Mouse (Mus musculus) B cell, adult 2 months (primary cell): ENCODE results near the gene Lrrc8c.

Experiments used
- DNase-seq, 2 experiments: peaks; one replicate each; pipeline ENCODE4 v3.0.0; 2022

Gene Lrrc8c

DNA sequence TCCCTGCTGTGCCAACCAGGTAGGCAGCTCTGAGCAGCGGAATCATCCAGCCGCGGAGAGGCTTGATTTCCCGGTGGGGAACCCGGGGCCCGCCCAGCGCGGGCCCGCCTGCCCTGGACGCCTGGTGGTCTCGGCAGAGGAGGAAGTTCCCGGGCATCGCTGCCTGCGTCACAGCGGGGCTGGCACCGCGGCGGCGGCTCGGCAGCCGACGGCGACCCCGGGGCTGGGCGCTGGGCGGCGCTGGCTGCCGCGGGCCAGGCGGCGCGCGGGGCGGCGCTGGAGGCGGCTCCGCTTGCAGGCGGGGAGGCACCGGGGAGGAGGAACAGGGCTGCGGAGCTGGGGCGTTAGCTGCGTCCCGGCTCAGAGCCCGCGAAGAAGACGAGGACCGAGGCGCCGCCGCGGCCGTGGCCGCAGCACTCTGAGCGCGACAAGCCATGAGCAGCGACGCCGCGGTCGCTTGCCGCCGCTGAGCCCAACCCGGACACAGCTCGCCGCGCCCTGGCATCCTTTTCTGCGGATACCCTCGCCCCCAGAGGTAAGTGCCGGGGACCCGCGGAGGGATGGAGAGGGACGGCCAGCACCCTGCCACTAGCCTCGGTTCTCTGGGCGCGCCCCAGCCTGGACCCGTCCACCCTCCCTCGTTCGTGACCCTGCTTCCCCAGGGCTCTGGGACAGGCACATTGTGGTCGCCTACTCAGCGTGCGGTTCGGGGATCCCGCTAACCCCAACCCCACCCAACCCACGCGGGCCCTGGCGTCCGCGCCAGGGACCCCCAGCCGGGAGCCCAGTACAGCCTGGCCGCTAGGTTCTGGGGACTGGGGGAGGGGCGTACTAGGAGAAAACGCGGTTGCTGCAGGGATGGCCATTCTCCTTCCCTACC lies at the start of gene Lrrc8c:
Gene Lrrc8c (plus strand): TSS at position 293 of the 880 bp plus-strand sequence.
- peak; percentile 94 to 95 for DNase-seq

DNA sequence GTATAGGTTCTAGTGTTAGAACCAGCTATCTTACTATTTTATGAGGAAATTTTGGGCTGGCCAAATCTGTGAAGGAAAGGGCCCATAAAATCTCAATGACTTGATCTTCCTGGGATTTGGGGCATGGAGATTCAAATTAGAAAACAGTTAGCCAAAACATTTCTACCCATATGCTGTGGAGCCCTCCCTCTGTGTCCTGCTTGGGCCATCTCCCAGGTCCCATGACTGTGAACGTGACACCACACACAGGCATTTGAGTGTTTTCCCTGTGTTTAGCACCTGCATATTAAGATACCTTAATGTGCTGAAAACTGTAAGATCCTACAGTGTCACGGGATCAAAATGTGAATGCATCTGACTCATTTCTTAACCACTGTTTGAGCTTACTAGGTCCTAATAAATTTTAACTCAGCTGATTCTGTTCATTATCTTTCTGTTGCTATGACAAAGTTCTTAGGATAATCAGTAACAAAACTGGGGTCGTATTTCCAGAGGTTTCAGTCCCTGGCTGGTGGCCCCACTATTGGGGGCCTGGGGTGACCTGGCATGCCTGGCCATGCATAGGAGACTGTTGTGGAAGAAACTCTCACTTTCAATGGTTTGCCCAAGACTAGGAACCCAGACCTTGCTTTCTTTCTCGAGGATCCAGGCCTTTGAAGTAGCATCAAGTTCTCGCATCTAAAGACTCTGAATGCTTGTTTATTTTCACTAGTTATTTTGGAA lies 46.0 kb upstream of the Lrrc8c start:
- DNase-seq: no peak

DNA sequence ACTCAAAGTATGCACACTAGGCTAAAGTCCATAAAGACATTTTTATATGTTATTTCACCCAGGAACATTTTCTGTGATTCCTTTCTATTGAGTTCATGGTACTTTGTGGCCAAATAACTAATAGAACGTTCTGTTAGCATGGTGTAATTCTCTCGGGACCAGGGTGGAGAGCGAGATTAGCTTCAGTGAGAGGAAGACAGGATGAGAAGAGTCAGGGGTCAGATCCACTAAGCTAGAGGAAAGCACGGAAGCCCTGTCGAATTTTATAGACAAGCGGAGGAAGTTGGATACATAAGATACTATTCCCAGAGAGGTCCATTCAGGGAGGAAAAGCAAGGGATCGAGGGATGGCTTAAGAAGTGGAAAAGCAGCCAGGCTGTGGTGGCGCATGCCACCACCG lies 41.7 kb upstream of the Lrrc8c start:
- DNase-seq: no peak

DNA sequence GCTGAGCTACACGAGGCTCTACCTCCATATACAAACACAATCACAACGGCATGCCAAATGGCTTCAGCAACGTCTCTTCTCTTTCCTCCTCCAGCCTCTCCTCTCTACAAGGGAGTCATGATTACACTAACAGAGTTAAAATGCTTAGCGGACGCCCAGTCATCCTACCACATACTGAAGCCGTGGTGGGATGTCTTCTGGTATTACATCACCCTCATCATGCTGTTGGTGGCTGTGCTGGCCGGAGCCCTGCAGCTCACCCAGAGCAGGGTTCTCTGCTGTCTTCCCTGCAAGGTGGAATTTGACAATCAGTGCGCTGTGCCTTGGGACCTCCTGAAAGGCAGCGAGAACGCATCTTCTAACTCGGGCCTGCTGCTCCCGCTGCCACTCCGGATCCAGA lies 39.5 kb upstream of the Lrrc8c start:
- DNase-seq: no peak

DNA sequence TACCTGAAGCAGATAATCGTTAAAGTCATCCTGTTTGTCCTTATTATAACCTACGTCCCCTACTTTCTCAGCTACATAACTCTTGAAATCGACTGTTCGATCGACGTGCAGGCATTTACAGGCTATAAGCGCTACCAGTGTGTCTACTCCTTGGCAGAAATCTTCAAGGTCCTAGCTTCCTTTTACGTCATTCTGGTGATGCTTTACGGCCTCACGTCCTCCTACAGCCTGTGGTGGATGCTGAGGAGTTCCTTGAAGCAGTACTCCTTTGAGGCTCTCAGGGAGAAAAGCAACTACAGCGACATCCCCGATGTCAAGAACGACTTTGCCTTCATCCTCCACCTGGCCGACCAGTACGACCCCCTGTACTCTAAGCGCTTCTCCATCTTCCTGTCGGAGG lies 38.6 kb upstream of the Lrrc8c start:
- no peak for DNase-seq

DNA sequence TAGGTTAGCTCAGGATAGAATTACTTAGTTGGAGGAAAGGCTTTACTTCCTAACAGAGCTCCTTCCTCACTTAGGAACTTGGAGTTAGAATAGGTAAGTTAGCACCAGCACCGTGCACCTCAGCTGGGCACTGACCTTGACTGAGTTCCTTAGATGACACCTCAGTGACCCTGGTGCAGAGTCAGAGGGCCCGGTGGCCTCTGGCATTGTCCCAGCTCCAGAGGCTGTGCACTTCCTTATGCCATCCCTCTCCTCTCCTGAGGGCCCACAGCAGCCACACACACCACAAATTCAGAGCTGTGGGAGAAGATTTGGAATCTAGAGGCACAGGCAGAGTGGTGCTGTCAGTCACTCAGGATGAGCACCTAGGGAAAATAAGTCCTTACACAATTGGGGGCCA lies 35.6 kb upstream of the Lrrc8c start:
- no peak for DNase-seq

DNA sequence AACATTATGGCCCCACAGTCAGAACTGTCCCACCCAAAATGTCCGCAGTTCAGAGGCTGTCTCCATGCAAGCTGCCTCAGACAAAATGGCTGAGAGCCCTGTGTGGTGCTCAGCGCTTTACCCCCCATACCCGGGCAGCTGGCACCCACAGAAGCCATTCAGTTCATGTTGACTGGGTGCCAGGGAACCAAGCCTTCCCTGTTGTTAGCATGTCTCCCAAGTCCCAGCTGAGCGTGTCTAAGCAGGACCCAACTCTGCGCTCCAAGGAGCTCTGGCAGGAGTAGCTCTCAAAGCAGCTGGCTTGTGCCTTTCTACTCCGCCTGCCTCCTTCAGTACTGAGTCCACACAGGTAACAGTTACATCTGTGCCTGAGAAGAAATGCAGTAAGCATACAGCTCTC lies 34.9 kb upstream of the Lrrc8c start:
- no peak for DNase-seq

DNA sequence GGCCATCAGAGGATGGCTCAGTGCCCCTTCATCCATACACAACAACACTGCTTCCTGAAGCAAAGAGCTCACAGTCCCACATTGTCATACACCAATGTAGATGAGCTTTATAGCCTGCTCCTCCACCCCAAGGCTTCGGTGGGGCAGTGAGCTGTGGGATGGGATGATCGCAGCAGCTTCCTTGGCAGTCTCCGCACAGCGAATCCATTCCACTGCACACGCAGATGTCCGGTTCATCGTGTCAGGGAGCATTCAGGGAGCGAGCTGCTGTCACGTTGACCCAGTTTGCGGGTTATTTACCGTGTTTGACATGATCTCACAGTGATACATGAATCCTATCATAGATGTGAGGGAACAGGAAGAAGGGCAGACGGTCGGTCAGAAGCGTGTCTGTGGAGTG lies 34.3 kb upstream of the Lrrc8c start:
- DNase-seq: no peak

DNA sequence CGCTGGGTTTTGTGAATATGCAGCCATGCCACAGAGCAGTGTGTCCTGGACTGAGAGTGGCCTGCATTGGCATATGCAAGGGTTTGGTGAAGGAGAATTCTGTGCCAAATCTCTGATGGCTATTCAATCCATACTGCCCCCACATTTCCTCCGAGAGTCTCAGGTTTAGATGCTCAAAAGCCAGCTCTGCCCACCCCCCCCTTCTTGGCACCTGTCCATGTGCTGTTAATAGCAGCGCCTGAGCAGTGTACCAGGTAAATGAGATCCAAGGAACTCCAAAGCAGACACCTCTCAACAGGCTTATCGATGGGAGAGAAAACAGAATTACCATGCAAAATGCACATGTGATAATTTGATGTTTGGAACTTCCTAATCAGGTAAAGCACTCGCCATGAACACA lies 29.0 kb upstream of the Lrrc8c start:
- DNase-seq: no peak

DNA sequence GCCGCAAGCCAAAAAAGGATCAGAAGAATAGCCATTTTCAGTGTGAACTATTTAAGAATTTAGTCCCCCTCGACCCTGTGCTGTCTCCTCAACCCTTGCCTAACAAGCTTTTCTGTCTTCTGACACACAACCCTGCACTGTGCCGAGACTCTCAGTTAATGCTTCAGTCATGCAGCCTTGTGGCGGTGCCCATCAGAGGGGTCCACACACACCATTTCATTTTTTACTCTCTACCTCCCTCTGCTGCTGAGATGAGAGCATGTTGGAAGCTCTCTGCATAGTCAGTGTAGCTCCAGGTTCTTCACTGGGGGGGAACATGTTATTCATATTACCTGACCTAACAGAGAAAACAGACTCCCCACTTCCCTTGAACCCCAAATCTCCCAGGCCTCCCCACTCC lies 27.8 kb upstream of the Lrrc8c start:
- DNase-seq: peak in 1 of 2 experiments; percentile 22

DNA sequence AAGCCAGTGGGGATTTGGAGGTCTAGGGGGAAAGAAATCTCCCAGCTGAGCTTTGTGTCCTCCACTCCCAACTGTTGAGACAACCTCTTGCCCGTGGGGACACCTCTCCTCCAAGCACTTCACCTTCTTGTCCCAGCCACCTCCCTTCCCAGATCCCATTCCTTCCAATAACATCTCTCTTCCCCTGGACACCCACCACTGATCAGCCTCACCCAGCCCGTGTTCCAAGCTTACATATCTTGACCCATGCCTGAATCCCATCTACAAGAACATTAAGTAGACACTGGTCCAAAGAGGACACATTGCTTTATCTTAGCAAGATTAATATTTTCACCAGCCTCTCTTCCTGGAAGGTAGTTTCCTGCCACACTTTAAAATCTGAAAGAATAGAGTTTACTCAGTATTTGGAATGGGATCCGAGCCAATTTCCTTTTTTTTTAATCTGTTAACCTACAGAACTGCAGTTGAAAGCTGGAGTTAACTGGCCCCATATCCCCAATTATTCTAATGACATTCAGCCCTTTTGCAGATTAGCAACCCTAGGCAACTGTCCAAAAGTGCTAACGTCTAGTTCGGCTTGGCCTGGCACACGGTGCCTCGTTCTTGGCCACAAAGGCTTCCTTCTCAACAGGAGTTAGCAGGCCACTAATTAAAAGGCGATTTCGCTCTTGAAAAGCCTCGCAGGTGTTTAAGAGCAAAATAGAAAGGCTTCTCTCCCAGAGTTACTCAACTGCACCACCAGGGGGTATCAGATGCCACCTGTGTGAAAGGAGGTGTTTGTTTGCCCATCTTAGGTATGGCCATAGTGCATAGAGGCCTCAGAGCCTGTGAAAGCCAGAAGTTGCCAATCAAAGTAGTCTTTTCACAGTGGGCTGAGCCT lies 26.6 kb upstream of the Lrrc8c start:
- peak; percentile 70 to 77 for DNase-seq

DNA sequence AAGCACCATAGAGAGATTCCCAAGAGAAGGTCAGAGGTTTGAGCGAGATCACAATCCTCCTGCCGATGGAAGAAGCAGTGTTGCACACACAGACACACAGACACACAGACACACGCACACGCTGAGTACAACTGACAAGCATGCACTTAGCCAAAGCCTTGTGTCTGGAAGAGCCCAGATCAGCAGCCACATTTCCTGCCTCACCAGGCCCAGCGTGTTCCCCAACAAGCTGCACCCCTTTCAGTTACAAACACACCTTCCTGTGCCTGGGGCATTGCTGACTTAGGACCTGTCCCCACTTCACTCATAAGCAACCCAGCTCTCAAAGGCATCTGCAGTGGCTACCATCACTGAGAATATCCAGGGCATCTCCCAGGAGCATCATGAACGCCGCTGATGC lies 25.8 kb upstream of the Lrrc8c start:
- no peak for DNase-seq

DNA sequence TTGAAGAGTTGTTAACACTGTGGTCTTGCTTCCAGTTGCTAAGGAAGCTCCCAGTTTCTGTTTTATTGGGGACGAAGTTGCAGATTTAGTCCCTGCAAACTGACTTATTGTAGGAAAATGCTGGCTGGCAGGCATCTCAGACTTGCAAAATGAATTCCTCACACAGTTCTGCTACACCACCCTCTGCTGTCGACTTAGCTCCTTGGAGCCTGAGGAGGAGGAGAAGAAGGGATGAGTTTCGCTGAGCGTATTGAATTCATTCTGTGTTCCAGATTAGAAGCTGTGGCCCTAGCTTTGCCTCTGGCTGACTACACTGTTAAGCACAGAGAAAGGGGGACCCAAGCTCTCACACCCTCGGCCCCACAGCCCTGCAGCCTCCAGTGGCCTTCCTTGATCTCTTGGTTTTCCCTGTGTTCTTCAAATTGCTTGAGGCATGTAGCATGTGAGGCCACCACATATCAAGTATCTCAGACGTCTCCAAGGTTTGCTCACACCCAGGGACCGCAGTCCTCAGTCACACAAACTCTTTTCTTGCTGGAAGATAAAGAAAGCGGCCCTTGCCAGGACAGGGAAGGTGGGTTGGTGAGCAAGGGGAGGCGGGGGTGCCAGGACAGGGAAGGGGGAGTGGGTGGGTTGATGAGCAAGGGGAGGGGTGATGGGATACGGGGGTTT lies 24.8 kb upstream of the Lrrc8c start:
- no peak for DNase-seq

DNA sequence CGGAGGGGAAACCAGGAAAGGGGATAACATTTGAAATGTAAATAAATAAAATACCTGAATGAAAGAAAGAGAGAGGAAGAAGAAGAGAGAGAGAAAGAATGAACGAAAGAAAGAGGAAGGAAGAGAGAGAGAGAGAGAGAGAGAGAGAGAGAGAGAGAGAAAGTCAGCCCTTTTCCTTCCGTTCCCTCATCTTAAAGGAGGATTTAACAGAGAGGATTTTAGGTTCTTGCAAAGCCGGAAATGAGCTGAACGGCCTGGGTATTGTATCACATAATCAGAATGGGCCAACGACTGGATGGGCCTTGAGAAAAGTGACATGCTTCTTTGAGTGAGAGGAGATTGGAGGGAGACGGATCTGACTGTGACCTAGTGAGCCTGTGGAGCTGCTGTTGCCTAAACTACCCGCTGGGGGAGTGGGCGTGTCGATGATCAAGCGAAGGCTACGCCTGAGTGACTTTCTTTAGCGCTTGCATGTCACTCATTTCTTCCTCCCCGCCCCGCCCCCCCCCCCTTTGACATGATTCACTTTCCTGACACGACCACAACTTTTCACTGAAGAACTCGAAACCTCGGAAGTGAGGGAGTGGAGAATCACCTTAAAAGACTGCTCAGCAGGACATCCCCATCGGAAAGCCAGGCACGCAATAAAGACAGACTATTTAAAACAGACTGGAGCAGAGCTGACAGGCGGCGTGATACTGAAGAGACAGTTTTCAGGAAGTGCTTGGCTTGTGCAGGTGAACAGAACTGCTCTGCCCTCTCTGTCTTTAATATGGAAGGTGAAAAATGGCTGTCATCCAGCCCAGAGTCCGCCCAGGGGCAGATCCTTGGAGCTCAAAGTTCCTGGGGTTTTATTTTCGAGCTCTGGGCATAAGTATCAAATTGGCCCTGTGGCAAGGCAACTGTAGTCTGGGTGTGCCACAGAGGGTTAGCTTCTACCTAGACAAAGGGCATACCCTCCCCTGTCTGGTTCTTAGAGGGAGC lies 24.0 kb upstream of the Lrrc8c start:
- peak; percentile 90 to 94 for DNase-seq

DNA sequence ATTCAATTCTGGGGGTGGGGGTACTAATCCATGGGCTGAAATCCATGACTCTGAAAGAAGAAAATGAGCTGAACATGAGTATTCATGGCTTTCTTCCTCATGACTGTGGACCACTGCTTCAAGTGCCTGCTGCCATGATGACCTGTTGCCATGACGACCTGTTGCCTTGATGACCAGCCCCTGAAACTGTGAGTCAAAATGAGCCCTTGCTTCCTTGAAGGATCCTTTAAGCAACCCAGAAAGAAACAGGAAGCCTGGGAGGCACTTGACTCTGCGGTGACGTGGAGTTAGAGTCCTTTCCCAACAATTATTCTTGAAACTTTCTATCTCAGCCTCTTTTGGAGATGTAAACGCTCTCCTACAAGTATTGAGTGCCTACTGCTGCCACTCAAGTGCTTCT lies 23.1 kb upstream of the Lrrc8c start:
- no peak for DNase-seq

DNA sequence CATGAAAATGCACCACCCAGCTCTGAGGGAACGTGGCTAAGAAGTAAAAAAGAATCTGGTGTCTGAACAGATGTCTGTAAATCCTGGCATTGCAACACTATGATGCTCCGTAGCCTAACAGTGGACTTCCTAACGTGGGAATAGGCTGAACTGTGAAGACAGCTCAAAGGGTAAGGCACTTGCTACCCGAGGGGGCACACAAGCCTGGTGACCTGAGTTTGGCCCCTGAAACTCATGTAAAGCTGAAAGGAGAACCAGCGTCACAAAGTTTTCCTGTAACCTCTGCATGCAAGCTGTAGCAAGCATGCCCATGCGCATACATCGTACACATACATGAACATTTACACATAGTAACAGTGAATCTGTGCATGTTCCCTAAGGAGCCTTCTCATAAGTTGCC lies 22.6 kb upstream of the Lrrc8c start:
- DNase-seq: no peak

DNA sequence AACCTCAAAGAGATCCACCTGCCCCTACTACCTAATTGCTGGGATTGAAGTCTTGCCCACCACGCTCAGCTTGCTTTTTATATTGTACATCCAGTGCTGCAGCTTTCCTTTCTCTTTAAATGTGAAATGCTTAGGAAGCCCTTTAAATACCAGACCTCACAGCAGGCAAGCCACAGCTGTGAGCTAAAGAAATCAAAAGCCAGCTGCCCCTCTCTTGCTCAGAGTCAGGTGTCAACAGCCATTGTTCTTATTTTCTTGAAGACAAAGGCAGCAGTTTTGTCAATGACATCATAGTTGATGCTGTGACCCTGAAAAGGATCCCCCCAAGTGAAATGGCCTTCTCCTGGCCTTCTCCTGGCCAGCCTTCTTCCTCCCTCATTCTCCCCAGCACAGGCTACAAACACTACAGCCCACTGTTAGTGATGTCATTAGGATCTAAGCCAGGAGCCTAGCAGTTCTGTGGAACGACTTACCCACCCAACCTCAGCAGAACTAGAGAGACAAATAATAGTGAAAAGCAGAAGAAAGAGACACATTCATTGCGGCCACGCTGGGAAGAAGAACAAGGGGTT lies 20.7 kb upstream of the Lrrc8c start:
- no peak for DNase-seq

DNA sequence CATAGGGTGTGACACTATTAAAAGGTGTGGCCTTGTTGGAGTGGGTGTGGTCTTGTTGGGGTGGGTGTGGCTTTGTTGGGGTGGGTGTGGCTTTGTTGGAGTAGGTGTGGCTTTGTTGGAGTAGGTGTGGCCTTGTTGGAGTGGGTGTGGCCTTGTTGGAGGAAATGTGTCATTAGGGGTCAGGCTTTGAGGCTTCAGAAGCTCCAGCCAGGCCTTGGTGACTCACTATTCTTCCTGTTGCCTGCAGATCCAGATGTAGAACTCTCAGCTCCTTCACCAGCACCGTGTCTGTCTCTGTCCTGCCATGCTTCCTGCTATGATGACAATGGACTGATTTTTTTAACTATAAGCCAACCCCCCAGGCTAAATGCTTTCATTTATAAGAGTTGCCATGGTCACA lies 19.8 kb upstream of the Lrrc8c start:
- DNase-seq: peak; percentile 68

DNA sequence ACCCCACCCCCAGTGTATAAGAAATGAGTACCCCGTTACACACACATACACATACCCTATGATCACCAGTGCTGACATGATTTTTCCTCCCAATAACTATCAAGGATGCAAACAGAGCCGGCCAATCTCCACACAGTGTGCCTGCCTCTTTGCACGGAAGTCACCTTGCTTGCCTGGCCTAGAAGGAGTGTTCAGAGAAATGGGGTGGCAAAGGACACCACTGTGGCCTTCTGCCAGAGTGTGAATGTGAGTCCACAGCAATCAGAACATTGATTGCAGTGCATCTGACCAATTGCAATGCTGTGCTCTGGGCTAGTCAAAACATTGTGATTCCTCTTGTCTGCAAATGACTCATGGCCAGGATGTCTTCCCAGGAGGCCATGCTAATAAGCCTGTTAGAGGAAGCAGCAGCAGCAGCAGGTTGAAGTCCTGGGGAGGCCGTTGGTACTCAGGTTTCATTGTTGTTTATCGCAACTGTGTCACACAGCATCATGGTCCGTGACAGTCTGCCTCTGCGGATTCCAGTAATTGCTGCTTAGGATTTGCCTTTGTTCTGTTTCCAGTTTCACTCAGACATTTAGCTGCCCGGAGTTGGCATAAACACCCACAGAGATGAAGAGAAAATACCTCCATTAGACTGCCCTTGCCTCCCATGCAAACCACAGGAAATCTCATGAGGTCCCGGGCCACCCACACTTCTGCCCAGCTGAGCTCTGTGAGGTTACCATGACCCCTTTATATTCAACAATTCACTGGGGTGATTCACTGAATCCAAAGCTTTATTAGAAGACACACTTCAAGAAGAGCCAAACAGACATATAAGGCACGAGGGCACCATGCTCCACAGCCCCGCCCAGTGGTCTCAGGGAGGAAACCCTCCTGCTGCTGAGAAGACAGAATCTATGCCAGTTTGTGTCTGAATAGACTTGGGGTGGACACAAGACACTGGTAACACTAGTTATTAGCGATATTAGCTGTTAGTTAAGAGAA lies 18.8 kb upstream of the Lrrc8c start:
- peak; percentile 72 to 74 for DNase-seq

DNA sequence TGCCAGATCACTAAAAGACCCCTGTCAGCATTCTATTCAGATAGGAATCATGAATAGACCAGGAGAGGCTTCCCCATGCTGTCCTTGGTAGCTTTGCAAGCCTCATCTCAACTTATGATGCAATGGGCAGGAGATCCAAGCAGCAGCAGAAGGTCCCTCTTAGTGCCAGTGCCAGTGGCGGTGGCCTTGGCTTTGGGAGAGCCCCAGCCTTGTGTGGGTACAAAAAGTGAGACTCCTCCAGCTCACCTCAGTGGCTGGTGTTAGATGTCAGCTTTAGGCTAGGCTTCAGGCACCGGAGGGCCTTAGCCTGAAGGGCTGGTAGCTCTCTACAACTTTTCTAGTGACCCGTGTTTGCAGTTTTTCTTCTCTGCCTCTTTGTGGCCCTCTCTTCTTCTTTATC lies 18.1 kb upstream of the Lrrc8c start:
- DNase-seq: no peak
